Mouse (Mus musculus) heart, postnatal 25 days (tissue): Measurements from ENCODE around the gene Mbnl2. TPM values are rescaled to one million over a fixed set of nuclear protein-coding genes. Genes with fewer than 3 reads are reported as not detected.

Source experiments
- DNase-seq: peaks from one replicate; pipeline ENCODE4 v3.0.0; 2022; ENCODE audit warnings: low spot score
- intact Hi-C: fragments of 180-260 bp; cut with DNase I; formaldehyde crosslinking; loops from one replicate; pipeline ENCODE4 v1.15.1; 2025
- total RNA-seq, 2 experiments: library from RNA; stranded (reverse); gene quantifications; 2 replicates each; pipeline ENCODE4 v1.2.3; 2021

Gene Mbnl2
- total RNA-seq, 2 experiments from 2014 or later: 234 to 252 TPM

- intact Hi-C loops: loop anchor here (2.0 kb wide), 1 partner anchor 17 kb away; no protein-coding TSS in a partner anchor
- no peak for DNase-seq
These were observed 20.1 kb downstream of the Mbnl2 start for GRCm38 (mm10) chr14:120295355-120296220.

- DNase-seq: no peak
- intact Hi-C loops: loop anchor here (2.0 kb wide), 1 partner anchor 18 kb away; no protein-coding TSS in a partner anchor
These were observed 20.9 kb downstream of the Mbnl2 start for GRCm38 (mm10) chr14:120296231-120297006.

- intact Hi-C loops: loop anchor here (2.0 kb wide), 1 partner anchor 18 kb away; no protein-coding TSS in a partner anchor
- DNase-seq: no peak
These were observed 21.8 kb downstream of the Mbnl2 start for GRCm38 (mm10) chr14:120297137-120297749.

- intact Hi-C loops: loop anchor here (2.0 kb wide), 1 partner anchor 19 kb away; no protein-coding TSS in a partner anchor
- no peak for DNase-seq
These were observed 22.4 kb downstream of the Mbnl2 start for GRCm38 (mm10) chr14:120297833-120298232.

GRCm38 (mm10) chr14:120298439-120298838 is 23.0 kb downstream of the Mbnl2 start:
- intact Hi-C loops: no loop called here

GRCm38 (mm10) chr14:120299716-120300115 is 24.2 kb downstream of the Mbnl2 start:
- no peak for DNase-seq
- intact Hi-C loops: loop anchor here (5.0 kb wide), 1 partner anchor 38 kb away; no protein-coding TSS in a partner anchor

More at GRCm38 (mm10) chr14:120298439-120298838, 23.0 kb downstream of the Mbnl2 start:
- DNase-seq: no peak

GRCm38 (mm10) chr14:120300191-120300590 is 24.7 kb downstream of the Mbnl2 start:
- DNase-seq: no peak
- intact Hi-C loops: loop anchor here (5.0 kb wide), 1 partner anchor 37 kb away; no protein-coding TSS in a partner anchor

GRCm38 (mm10) chr14:120300814-120301213 is 25.3 kb downstream of the Mbnl2 start:
- no peak for DNase-seq
- intact Hi-C loops: loop anchor here (5.0 kb wide), 1 partner anchor 36 kb away; no protein-coding TSS in a partner anchor

GRCm38 (mm10) chr14:120302913-120303548 is 27.6 kb downstream of the Mbnl2 start:
- no peak for DNase-seq
- intact Hi-C loops: loop anchor here (5.0 kb wide), 1 partner anchor 34 kb away; no protein-coding TSS in a partner anchor

- intact Hi-C loops: no loop called here
- DNase-seq: no peak
These were observed 30.8 kb downstream of the Mbnl2 start for GRCm38 (mm10) chr14:120306229-120306628.

- intact Hi-C loops: no loop called here
- no peak for DNase-seq
These were observed 31.9 kb downstream of the Mbnl2 start for GRCm38 (mm10) chr14:120307356-120307755.

- no peak for DNase-seq
- intact Hi-C loops: no loop called here
These were observed 32.5 kb downstream of the Mbnl2 start for GRCm38 (mm10) chr14:120307963-120308362.

- DNase-seq: no peak
- intact Hi-C loops: no loop called here
These were observed 34.2 kb downstream of the Mbnl2 start for GRCm38 (mm10) chr14:120309691-120310090.

GRCm38 (mm10) chr14:120311330-120312097 is 36.0 kb downstream of the Mbnl2 start:
- intact Hi-C loops: no loop called here
- DNase-seq: no peak

GRCm38 (mm10) chr14:120312661-120313406 is 37.4 kb downstream of the Mbnl2 start:
- no peak for DNase-seq
- intact Hi-C loops: no loop called here

- no peak for DNase-seq
- intact Hi-C loops: no loop called here
These were observed 38.0 kb downstream of the Mbnl2 start for GRCm38 (mm10) chr14:120313466-120313865.

- intact Hi-C loops: loop anchor here (2.0 kb wide), 1 partner anchor 19 kb away; no protein-coding TSS in a partner anchor
- no peak for DNase-seq
These were observed 40.3 kb downstream of the Mbnl2 start for GRCm38 (mm10) chr14:120315721-120316120.
